Mouse (Mus musculus): Measurements from ENCODE around the gene Acp5. TPM values are rescaled to one million over a fixed set of nuclear protein-coding genes. Genes with fewer than 3 reads are reported as not detected.

Gene Acp5
- total RNA-seq, 2 experiments from 2014 or later, result 1.6 to 3.9 TPM

DNA sequence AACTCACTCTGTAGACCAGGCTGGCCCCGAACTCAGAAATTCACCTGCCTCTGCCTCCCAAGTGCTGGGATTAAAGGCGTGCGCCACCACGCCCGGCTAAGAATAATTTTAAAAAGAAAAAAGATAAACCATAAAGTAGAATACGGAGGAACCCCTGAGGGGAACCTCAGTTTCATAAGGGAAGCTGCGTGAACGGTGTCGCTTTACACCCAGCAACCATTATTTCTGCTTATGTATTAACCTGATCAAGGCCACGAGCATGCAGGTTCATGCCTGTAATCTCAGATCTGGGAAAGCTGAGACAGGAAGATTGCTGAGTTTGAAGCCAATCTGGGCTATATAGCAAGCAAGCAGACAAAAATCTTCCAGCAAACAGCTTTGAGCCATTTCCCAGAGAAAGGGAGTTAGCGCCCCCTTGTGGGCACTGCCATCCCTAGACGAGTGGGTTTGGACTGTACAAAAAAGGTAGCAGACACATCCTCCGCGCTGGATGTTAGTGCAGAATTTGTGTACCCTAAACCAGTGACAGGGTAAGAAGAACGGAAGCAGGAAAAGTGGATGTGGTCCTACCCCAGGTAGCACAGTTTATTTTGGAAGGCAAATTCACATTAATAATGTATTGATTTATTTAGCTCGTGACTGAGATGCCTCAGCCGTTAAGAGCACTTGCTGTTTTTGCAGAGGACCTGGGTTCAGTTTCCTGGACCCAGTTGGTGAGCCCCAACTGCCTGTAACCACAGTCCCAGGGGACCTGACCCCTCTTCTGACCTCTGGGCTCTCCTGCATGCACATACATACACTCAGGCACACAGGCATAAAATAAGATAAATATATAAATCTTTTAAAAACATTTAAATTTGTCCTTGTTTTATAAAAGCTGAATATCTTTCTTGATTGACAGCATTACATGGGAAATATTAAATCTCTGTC lies 7.9 kb upstream of the Acp5 start:
- ATAC-seq (replicated peaks; ENCODE audit: poor library complexity, severe bottlenecking), result peak; percentile 73

DNA sequence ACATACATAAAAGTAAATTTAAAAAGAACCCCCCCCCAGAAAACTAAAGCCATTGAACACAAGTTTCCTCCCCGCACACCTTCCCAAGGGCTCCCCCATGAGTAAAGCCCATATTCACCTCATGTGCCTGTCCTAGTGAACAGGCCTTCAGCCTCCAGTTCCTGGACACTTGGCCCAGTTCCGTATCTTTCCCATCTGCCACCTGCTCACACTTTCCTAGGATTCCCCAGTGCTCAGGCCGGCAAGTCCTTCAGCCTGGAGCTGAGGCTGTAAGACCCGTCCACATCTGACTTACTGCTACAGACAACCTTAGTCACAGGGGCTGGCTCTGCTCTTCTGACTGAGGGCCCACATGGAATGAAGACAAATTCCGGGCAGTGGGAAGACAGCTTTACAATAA lies 4.2 kb upstream of the Acp5 start:
- no peak for ATAC-seq (replicated peaks; ENCODE audit: poor library complexity, severe bottlenecking)

DNA sequence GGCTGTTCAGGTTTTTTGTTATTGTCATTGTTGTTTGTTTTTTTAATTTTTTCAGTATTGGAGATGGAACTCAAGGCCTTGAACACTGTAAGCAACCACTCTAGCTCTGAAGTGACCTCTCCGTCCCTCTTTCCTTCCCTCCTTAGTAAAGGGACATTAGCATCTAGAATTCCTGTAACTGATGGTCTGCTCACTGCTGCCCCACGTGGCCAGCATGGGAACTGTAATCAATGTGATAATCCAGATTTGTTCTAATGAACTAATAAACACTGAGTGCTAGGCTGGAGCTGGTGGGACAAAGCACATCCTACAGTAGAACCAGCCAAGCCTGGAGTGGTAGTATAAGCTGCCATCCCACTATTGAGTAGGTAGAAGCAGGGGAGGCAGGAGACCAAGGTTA lies 3.0 kb upstream of the Acp5 start:
- peak; percentile 53; the same call in 1 of the 2 replicates for ATAC-seq (replicated peaks; ENCODE audit: poor library complexity, severe bottlenecking)

DNA sequence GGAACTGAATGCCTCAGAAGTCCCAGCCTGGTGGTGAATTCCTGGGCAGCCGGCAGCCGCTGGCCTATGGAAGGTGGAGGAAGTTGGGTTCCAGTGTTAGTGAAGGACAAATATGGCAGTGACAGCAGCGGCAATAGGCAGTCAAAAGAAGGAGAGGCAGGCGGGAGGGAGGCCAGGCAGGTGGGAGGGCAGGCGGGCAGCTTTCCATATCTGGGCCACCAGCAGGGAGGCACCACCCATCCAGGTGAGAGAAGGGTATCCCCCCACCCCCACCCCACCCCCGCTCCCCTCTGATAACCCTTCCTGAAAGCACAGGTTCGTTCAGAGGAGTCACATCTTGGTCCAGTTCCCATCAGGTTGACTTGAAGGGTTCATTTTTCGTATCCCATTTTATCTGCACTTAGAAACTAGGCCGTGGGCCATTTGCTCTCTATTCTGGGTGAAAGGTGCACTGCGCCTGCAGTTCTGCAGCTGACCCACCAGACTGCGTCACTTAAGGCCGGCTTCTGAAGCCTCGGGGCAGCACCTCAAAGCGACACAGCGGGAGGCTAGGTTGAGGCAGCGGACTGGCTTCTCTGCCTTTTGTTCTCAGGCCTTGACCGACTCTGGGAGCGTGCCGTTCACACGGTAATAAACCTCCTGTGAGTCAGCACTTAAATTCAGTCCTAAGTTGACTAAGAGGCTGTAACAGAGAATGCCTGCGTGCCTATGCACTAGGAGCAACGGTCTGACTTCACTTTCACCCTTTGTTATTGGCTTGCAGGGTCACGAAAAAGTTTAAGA lies 1.4 kb upstream of the Acp5 start:
- ATAC-seq (replicated peaks; ENCODE audit: poor library complexity, severe bottlenecking), result no peak

DNA sequence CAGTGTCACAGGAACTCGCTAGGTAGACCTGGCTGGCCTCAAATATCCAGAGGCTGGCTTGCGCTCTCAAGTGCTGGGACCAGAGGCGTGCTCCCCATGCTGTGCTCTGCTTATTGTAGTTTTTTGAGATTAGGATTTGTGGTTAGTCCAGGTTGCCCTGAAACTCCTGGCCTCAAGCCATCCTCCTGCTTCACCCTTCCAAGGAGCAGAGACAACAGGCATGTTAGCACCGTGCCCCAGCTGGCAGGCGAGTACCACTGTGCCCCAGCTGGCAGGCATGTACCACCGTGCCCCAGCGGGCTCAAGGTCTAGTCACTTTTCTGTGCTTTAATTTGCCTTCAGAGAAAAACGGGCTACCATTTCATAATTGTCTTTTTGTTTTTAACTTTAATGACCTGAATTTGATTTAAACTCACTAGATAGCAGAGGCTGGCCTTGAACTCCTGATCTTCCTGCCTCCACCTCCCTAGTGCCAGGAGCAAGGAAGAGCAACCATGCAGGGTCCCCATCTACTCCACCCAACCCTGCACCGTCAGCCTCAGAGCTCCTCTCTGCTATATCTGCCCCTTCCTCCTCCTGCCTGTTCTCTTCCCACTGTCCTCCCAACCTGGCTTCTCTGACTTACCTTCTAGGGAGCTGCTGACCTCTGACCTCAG lies 395 bp downstream of the Acp5 start:
- no peak for ATAC-seq (replicated peaks; ENCODE audit: poor library complexity, severe bottlenecking)

DNA sequence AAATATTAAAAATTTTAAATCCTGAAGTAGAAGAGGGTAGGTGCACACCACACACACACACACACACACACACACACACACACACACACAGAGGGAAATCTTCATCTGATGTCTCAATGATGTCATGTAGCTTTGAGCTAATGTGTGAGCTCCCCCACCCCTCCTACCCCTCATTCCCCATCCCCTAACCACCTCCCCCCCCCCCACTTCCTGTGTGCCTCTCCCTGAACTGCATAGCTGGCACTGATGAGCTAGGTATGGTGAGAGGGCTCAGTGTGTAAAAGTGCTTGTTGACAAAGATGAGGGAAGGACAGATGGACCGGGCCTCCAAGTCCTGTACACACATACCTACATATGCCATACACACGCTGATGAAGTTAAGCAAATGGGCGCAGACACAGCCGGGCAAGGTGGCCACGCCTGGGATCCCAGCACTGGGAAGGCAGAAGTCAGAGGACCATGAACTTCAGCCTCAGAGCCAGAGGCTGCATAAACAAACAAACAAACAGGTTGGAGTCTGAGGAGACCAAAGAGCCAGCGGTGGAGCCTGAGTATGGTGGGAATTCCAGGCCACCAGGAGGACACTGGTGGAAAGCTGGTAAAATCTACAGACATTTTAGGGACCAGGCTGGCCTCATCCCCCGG lies 1.1 kb downstream of the Acp5 start:
- ATAC-seq (replicated peaks; ENCODE audit: poor library complexity, severe bottlenecking), result no peak

DNA sequence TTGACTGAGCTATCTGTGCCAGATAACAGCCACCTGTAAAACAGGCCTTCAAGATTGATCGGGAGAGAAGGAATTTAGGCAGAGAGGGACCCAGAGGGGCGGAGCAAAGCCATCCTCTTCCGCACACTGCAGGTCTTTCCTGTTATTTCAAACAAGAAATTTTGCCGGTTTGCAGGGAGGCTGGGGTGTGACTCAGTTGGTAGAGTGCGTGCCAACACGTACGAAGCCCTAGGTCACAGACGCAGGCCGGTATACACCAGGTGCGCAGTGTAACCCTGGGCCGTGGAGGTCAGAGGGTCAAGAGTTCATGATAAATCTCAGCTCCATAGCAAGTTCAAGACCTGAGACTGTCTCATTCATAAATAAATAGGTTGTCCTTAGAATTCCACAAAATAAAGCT lies 3.3 kb downstream of the Acp5 start:
- no peak for ATAC-seq (replicated peaks; ENCODE audit: poor library complexity, severe bottlenecking)

DNA sequence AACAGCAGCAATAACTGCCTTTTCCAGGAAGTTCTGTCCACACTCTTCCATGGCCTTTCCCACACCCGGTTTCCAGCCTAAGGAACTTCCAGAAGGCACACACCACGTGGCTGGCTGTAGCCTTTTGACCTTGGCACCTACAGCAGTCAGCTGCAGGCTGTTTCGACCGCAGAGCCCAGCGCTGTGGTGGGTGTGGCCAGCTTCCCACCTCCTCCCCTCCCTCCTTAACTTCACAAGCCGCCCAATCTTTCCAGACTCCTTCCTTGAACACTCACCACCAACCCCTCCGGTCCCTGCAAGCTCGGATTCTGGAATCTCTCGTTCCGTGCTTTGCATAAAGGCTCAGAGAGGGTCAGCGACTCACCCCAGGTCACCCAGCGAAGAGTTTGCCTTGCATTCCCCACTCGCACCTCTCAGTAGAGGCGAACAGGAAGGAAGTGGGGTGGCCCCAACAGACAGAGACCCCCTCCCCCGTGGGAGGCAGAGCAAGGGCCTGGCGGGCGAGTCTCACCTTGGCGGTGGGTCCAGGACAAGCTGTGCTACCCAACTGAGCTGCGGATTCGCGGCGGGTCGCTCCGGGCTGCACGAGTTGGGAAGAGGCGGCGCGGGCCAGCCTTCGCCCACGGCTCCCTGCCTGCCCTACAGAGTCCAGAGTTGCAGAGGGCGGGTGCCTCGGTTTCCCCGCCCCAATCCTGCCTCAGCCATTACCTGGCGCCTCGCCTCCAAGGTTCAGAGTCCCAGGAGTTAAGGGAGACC lies 4.1 kb downstream of the Acp5 start:
- ATAC-seq (replicated peaks; ENCODE audit: poor library complexity, severe bottlenecking), result peak; percentile 81

DNA sequence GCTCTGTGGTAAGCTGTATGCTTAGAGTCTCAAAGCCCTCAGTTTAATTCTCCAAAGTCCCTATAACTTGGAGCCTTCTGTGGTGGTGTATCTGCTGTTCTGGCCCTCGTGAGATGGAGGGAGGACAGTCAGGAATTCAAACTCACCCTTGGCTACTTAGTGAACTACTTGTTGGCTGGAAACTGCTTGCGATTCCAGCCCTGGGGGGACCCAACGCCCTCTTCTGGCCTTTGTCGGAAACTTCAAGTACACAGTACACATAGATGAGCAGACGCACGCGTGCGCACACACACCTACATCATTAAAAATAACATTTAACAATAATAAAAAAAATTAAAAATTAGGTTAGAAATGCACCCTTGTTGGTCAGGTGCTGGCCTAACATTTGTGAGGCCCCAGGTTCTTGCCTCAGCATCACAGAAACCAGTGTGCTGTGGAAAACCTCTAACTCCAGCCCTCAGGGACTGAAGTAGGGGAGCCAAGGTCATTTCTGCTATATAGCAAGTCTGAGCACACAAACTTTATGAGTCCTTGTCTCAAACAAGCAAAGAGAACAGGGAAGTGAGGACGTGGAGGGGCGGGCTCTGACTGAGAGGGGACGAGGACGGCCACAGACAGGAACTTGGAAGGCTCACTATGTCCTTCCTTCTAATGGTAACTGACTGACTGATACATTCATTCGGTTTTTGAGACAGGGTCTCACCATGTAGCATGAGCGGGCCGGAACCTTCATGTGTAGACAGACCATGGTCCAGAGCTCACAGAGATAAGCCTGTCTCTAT lies 10.1 kb downstream of the Acp5 start:
- peak; percentile 65 for ATAC-seq (replicated peaks; ENCODE audit: poor library complexity, severe bottlenecking)

DNA sequence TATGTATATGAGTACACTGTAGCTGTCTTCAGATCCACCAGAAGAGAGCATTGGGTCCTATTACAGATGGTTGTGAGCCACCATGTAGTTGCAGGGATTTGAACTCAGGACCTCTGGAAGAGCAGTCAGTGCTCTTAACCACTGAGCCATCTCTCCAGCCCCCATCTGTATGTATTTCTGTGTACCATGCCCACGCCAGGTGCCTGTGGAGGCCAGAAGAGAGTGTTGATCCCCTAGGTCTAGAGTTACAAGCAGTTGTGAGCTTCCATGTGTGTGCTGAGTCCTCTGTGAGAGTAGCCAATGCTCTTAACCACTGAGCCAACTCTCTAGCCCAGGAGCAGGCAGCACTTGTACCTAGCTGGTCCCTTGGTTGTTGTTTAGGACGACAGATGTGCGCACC lies 11.3 kb downstream of the Acp5 start:
- no peak for ATAC-seq (replicated peaks; ENCODE audit: poor library complexity, severe bottlenecking)

DNA sequence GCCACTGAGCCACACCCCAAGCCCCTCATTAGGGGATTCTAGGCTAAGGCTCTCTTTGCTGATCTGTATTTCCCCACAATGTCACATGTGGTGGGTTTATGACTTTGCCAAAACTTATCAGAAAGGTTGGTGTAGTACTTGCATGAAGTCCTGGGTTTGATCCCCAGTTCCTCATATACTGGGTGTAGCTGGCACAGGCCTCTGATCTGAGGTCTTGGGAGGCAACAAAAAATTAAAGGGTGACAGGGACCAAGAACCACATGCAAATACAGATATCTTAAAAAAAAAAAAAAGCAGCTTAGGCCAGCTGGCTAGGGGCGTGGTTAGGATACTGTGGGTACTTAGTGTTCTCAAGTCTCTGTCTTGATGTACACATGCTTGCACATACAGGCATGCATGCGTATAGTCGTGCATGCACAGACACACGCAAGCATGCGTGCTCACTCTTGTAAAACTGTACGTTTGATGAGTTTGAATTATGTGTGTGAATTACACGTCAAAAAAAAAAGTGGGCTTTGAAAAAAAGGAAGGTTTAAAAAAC lies 12.4 kb downstream of the Acp5 start:
- ATAC-seq (replicated peaks; ENCODE audit: poor library complexity, severe bottlenecking), result no peak; the same call in 1 of the 2 replicates

DNA sequence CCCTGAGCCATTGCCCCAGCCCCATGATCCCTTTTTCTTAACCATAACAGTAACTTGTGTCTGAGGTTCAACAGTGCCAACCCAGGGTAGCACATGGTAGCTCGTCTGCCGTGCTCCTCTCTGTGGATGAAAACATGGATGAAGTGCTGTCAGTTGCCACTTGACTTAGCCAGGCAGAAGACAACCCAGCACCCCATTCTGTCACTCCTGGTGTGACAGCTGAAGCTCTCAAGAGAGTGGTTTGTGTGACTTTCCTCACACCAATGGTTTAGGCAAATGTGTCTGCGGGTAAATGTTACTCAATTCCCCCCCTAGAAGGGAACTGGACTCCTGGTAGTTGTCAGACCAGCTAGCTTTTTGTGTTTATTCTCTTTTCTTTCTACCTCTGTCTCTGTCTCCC lies 13.5 kb downstream of the Acp5 start:
- ATAC-seq (replicated peaks; ENCODE audit: poor library complexity, severe bottlenecking), result peak; percentile 62

DNA sequence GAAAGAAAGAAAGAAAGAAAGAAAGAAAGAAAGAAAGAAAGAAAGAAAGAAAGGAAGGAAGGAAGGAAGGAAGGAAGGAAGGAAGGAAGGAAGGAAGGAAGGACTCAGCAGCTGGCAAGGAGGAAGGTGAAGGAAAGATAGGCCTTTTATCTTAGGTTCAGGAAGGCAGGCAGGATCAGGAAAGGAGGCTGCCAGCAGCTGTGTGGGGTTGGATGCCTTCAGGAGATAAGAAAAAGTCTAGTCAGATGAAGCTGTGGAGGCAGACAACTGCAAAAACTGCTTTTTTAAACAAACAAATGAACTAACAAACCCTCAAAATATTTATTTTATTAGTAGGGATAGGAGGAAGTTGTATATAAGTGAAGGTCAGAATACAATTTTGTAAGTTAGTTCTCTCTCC lies 14.0 kb downstream of the Acp5 start:
- ATAC-seq (replicated peaks; ENCODE audit: poor library complexity, severe bottlenecking), result no peak

DNA sequence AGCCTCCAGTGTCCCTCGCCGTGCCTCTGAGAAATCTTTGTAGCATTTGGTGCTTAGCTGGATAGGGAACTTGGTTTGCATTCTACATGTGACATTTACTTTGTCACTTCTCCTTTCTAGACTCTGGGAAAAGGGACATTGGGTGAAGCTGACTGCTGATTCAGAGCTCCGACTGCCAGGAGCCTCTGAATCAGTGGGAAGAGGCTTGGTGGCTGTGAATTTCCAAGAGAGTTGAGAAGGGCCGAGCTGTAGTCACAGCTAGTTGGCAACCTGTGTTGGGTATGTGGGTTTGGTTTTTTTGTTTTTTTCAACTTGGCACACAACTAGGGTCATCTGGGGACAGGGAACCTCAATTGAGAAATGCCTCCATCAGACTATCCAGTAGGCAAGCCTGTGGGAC lies 16.0 kb downstream of the Acp5 start:
- ATAC-seq (replicated peaks; ENCODE audit: poor library complexity, severe bottlenecking), result peak; percentile 36

DNA sequence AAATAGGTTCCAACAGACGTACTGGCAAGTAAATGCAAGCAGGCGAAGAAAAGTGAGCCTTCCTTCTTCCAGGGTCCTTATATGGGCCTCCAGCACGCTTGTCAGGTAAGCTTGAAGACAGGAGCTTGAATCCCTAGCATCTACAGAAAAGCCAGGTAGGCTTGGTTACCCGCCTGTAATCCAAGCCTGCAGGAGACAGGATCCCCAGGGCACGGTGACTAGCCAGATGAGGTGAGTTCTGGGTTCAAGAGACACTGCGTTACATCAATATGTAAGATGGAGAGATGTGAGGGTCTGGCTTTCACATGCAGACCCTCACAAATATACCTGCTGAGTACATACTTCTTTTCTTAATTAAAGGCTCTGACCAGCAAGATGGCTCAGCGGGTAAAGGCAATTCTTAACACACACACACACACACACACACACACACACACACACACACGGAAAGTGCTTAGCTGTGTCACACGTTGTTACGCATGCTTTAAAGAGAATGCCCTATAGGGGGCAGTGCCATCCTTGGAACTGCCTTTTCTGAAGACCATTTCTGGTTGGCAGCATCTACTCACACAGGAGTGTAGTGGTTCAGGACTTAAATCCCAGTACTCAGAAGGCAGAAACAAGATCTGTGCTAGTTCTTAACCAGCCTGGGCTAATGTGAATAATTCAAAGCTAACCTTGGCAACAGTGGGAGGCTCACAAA lies 17.6 kb downstream of the Acp5 start:
- peak; percentile 35 for ATAC-seq (replicated peaks; ENCODE audit: poor library complexity, severe bottlenecking)

DNA sequence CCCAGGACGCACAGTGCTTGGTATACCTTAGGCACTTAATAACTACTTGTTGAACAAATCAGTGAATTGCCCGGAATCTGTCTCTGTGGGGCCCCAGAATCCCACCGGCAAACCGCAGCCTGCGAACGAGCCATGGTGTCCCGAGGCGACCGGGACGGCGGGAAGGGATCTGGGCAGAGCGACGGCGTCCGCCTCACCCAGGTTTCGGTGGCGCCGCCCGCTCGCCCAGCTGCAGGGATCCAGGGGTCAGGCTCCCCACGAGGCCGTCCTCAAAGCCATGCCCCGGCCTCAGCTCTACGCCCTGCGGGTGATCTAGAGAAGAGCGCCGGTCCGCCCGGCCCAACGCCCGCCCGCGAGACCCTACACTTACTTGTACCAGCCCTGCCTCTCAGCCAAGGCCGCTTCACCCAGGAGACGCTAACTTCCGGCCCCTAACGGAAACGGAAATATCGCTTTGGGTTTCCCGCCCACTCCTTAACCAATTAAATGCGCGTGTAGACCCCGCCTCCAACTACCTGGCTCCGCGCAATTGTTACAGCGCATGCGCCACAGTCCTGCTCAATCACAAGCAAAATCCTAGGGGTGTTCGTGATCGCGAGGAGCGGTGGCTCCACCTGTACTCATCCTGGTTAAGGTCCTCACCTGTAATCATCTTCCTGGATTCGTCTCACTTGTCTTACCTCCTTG lies 18.6 kb downstream of the Acp5 start, which contains the start of gene Elof1:
TSS of gene Elof1 (minus strand) at position 433 of the 687 bp plus-strand sequence.
- peak; percentile 86 for ATAC-seq (replicated peaks; ENCODE audit: poor library complexity, severe bottlenecking)

DNA sequence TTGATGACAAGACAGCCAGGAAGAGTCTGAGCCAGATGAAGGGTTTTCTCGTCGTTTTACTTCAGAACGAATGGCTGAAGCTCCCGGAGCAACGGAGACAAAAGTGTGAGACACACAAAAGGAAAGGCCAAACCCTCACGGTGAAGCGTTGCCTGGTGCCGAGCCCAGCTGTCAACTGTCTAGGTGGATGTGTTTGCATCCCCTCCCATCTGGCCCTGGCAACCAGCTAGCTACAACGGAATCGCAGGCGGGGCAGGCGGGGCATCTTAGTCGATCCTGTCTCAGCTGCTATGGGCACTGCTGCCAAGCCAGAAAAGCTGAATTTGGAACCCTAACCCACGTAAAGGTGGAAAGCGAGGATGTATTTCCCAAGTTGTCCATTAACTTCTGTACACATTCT lies 19.4 kb downstream of the Acp5 start:
- ATAC-seq (replicated peaks; ENCODE audit: poor library complexity, severe bottlenecking), result no peak

All from granulocyte monocyte progenitor cell, adult 5-6 weeks (primary cell).